Mouse (Mus musculus) cerebellum, adult 9-10 months (tissue): ENCODE results near the gene Minpp1.
A peak's percentile ranks its signal among the peaks of the same experiment; 100 is the strongest.

ENCODE experiments used
- DNase-seq: peaks from one replicate; pipeline ENCODE4 v3.0.0; 2022

Gene Minpp1

GRCm38 (mm10) chr19:32489166-32489895 is 3.8 kb downstream of the Minpp1 start:
- no peak for DNase-seq

- DNase-seq: no peak
These were observed 5.4 kb downstream of the Minpp1 start for GRCm38 (mm10) chr19:32490976-32491375.

- DNase-seq: no peak
These were observed 6.8 kb downstream of the Minpp1 start for GRCm38 (mm10) chr19:32492339-32492738.

- no peak for DNase-seq
These were observed 7.4 kb downstream of the Minpp1 start for GRCm38 (mm10) chr19:32492981-32493380.

GRCm38 (mm10) chr19:32493471-32493870 is 7.9 kb downstream of the Minpp1 start:
- DNase-seq: no peak

- no peak for DNase-seq
These were observed 9.0 kb downstream of the Minpp1 start for GRCm38 (mm10) chr19:32494611-32495010.

- no peak for DNase-seq
These were observed 9.5 kb downstream of the Minpp1 start for GRCm38 (mm10) chr19:32495034-32495433.

GRCm38 (mm10) chr19:32497411-32497810 is 11.8 kb downstream of the Minpp1 start:
- no peak for DNase-seq

- no peak for DNase-seq
These were observed 12.4 kb downstream of the Minpp1 start for GRCm38 (mm10) chr19:32498002-32498401.

- DNase-seq: peak; percentile 36
These were observed 15.8 kb downstream of the Minpp1 start for GRCm38 (mm10) chr19:32501414-32501813.

GRCm38 (mm10) chr19:32506081-32506480 is 20.5 kb downstream of the Minpp1 start:
- DNase-seq: no peak

- no peak for DNase-seq
These were observed 20.9 kb downstream of the Minpp1 start for GRCm38 (mm10) chr19:32506514-32506913.

- no peak for DNase-seq
These were observed 21.5 kb downstream of the Minpp1 start for GRCm38 (mm10) chr19:32507100-32507499.

GRCm38 (mm10) chr19:32507526-32507925 is 22.0 kb downstream of the Minpp1 start:
- DNase-seq: no peak

- DNase-seq: no peak
These were observed 24.7 kb downstream of the Minpp1 start for GRCm38 (mm10) chr19:32510267-32510666.

- DNase-seq: no peak
These were observed 25.4 kb downstream of the Minpp1 start for GRCm38 (mm10) chr19:32510962-32511361.

GRCm38 (mm10) chr19:32512518-32512917 is 26.9 kb downstream of the Minpp1 start:
- no peak for DNase-seq

- DNase-seq: no peak
These were observed 31.0 kb downstream of the Minpp1 start for GRCm38 (mm10) chr19:32516575-32516974.

GRCm38 (mm10) chr19:32521446-32521845 is 35.9 kb downstream of the Minpp1 start:
- DNase-seq: no peak

GRCm38 (mm10) chr19:32522247-32522646 is 36.7 kb downstream of the Minpp1 start:
- DNase-seq: no peak

- DNase-seq: no peak
These were observed 37.3 kb downstream of the Minpp1 start for GRCm38 (mm10) chr19:32522753-32523307.

GRCm38 (mm10) chr19:32523769-32524515 is 38.4 kb downstream of the Minpp1 start:
- DNase-seq: no peak

- DNase-seq: no peak
These were observed 38.9 kb downstream of the Minpp1 start for GRCm38 (mm10) chr19:32524516-32524860.

GRCm38 (mm10) chr19:32527139-32527538 is 41.6 kb downstream of the Minpp1 start:
- no peak for DNase-seq
